Mouse (Mus musculus) liver, embryonic 18 days (tissue): ENCODE measurements around the gene Tmem56. TPM values are rescaled to one million over a fixed set of nuclear protein-coding genes. Genes with fewer than 3 reads are reported as not detected.

Source experiments
- polyA plus RNA-seq: library from polyadenylated mRNA; depleted of rRNA; stranded (reverse); fragments of >200 nt; gene quantifications from 2 replicates; pipeline ENCODE4 v1.2.3, GENCODE M21; 2012; rRNA removed

Tmem56 gene
- 12.6 TPM in 2 replicates for polyA plus RNA-seq

GRCm38 (mm10) chr3:121282998-121283397 is at the start of gene Tmem56:
TSS of gene Tmem56 (minus strand) at chr3:121283098.

GRCm38 (mm10) chr3:121291560-121292258 is 8.8 kb upstream of the Tmem56 start, which contains the start of gene Alg14:
TSS of gene Alg14 (plus strand) at chr3:121291773.

GRCm38 (mm10) chr3:121171243-121171871 is 111.5 kb downstream of the Tmem56 start, which contains the start of gene Rwdd3:
TSS of gene Rwdd3 (minus strand) at chr3:121171695.

Other genes starting within 250 kb of the Tmem56 start
- 2.6 and 2.7 TPM in 2 replicates for gene Rwdd3, start 111.4 kb downstream of the Tmem56 start, polyA plus RNA-seq
- gene Alg14, start 8.7 kb upstream of the Tmem56 start, polyA plus RNA-seq, result 10.2 and 10.7 TPM in 2 replicates
- gene Cnn3, start 143.4 kb upstream of the Tmem56 start, polyA plus RNA-seq, result 93.9 and 103 TPM in 2 replicates
- 13.3 and 14.8 TPM in 2 replicates for gene Slc44a3, start 249.3 kb upstream of the Tmem56 start, polyA plus RNA-seq